ENCODE assay signal across 11 mouse cellular contexts in the genomic region with DNA sequence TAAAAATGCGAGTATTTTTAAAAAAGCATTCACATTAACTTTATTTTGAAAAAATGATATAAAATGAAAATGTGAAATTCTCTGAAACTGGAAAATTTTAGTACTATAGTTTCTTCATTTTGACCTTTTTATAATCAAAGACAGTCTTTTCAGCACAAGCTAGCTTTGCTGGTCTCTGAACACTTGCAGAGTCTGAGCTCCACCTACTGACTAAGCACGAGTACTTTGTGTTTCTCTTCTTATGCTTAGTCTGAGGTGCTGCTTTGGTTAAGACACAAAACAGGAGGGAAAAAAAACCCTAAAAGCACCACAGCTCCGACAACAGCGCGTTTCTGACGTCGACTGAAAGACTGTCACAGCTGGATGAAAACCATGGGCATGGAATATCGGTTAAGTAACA.
DNase-seq lines count a peak whose midpoint lies in the region; ATAC-seq and TF ChIP-seq lines count a peak whose summit lies in the region.
"Had no signal": no experiment of that assay in that cellular context is flagged by ENCODE, and none has a peak within 500 bp of the region (broad histone marks: within the 10 kb centered on the region; RNA-seq: fewer than 3 reads in every experiment).

No protein-coding gene starts in this region.

- WGBS in hindbrain, postnatal 0 days = 68% methylated on average over 8 of the region's 8 CpGs
- 78% methylated on average over 8 of the region's 8 CpGs for WGBS in hindbrain, embryonic 10.5 days
- WGBS in midbrain, embryonic 11.5 days = 72% methylated on average over 8 of the region's 8 CpGs
- 73% methylated on average over 8 of the region's 8 CpGs for WGBS in midbrain, embryonic 16.5 days

- no peaks in the 10 kb centered on the region for H3K9me3 ChIP-seq in hindbrain, postnatal 0 days (ENCODE audit: low read length)
- H3K9me3 ChIP-seq in hindbrain, embryonic 10.5 days = no peaks in the 10 kb centered on the region
- H3K9me3 ChIP-seq in midbrain, embryonic 11.5 days (ENCODE audit: control insufficient read depth, low read length) = no peaks in the 10 kb centered on the region
- H3K9me3 ChIP-seq in midbrain, embryonic 16.5 days (replicated peaks; ENCODE audit: control insufficient read depth, low read length, poor library complexity, severe bottlenecking) = no peaks in the 10 kb centered on the region
- H3K9me3 ChIP-seq: liver, embryonic 13.5 days had no signal

- no peak for ATAC-seq in hindbrain, postnatal 0 days
- no peak for ATAC-seq in midbrain, embryonic 11.5 days (ENCODE audit: low FRiP score)
- ATAC-seq in midbrain, embryonic 16.5 days = no peak
- ATAC-seq: forebrain, embryonic 16.5 days had no signal

- no peak overlapping the region for H3K27ac ChIP-seq in hindbrain, postnatal 0 days
- H3K27ac ChIP-seq in hindbrain, embryonic 10.5 days = no peak overlapping the region
- no peak overlapping the region for H3K27ac ChIP-seq in midbrain, embryonic 11.5 days (ENCODE audit: low read depth, low read length)
- H3K27ac ChIP-seq in midbrain, embryonic 16.5 days (ENCODE audit: low read length) = no peak overlapping the region
- H3K27ac ChIP-seq: liver, embryonic 13.5 days had no signal

- peak; percentile 64 for DNase-seq in hindbrain, postnatal 0 days (ENCODE audit: low spot score)
- no peak for DNase-seq in hindbrain, embryonic 10.5 days (ENCODE audit: low spot score)
- DNase-seq in midbrain, embryonic 11.5 days (ENCODE audit: low spot score, missing footprints) = peak; percentile 77
- peak; percentile 16 for DNase-seq in ZHBTc4 (ENCODE audit: low read depth, low spot score)
- peak; percentile 73 for DNase-seq in retina, postnatal 1 day
- DNase-seq in cerebellum, adult 9-11 months = no peak
- DNase-seq: cerebellum, adult 18-20 months; liver, embryonic 13.5 days; thymus, postnatal 14 days had no signal

- no peak overlapping the region for H3K4me3 ChIP-seq in hindbrain, postnatal 0 days (ENCODE audit: low read length)
- H3K4me3 ChIP-seq in hindbrain, embryonic 10.5 days = no peak overlapping the region
- no peak overlapping the region for H3K4me3 ChIP-seq in midbrain, embryonic 11.5 days (ENCODE audit: low read depth, low read length)
- H3K4me3 ChIP-seq in midbrain, embryonic 16.5 days (ENCODE audit: low read depth, low read length) = no peak overlapping the region
- H3K4me3 ChIP-seq: liver, embryonic 13.5 days had no signal

- no peaks in the 10 kb centered on the region for H3K36me3 ChIP-seq in hindbrain, postnatal 0 days (ENCODE audit: insufficient read depth, low read length)
- H3K36me3 ChIP-seq in hindbrain, embryonic 10.5 days = peaks cover 22% of the 10 kb centered on the region
- H3K36me3 ChIP-seq in midbrain, embryonic 11.5 days (ENCODE audit: control insufficient read depth, insufficient read depth, low read length) = no peaks in the 10 kb centered on the region
- H3K36me3 ChIP-seq in midbrain, embryonic 16.5 days (ENCODE audit: control insufficient read depth, insufficient read depth, low read length) = no peaks in the 10 kb centered on the region

- no peak overlapping the region for H3K9ac ChIP-seq in hindbrain, postnatal 0 days (replicated peaks; ENCODE audit: low read length)
- no peak overlapping the region for H3K9ac ChIP-seq in midbrain, embryonic 11.5 days (ENCODE audit: low read length)
- no peak overlapping the region for H3K9ac ChIP-seq in midbrain, embryonic 16.5 days (ENCODE audit: low read depth, low read length)
- H3K9ac ChIP-seq: liver, embryonic 13.5 days had no signal

- peak; percentile 63 for TF ChIP-seq CTCF in hindbrain, postnatal 0 days (IDR thresholded peaks at IDR 0.05; ENCODE audit: low read depth)

- H3K4me2 ChIP-seq in hindbrain, postnatal 0 days (ENCODE audit: low read depth, low read length) = no peak overlapping the region
- H3K4me2 ChIP-seq in midbrain, embryonic 11.5 days = no peak overlapping the region
- no peak overlapping the region for H3K4me2 ChIP-seq in midbrain, embryonic 16.5 days (ENCODE audit: low read length)
- H3K4me2 ChIP-seq: liver, embryonic 13.5 days had no signal

- H3K4me1 ChIP-seq in hindbrain, postnatal 0 days (ENCODE audit: insufficient read depth, low read length) = no peaks in the 10 kb centered on the region
- no peaks in the 10 kb centered on the region for H3K4me1 ChIP-seq in hindbrain, embryonic 10.5 days (replicated peaks)
- no peaks in the 10 kb centered on the region for H3K4me1 ChIP-seq in midbrain, embryonic 11.5 days (ENCODE audit: control insufficient read depth, insufficient read depth, low read length)
- H3K4me1 ChIP-seq in midbrain, embryonic 16.5 days (ENCODE audit: control insufficient read depth, insufficient read depth, low read length) = no peaks in the 10 kb centered on the region
- H3K4me1 ChIP-seq: liver, embryonic 13.5 days had no signal

- no peaks in the 10 kb centered on the region for H3K27me3 ChIP-seq in hindbrain, postnatal 0 days (ENCODE audit: insufficient read depth, low read length)
- no peaks in the 10 kb centered on the region for H3K27me3 ChIP-seq in hindbrain, embryonic 10.5 days (ENCODE audit: insufficient read depth, poor library complexity, severe bottlenecking)
- no peaks in the 10 kb centered on the region for H3K27me3 ChIP-seq in midbrain, embryonic 11.5 days (ENCODE audit: control insufficient read depth, insufficient read depth, low read length)
- H3K27me3 ChIP-seq in midbrain, embryonic 16.5 days (ENCODE audit: control insufficient read depth, insufficient read depth, low read depth, low read length) = no peaks in the 10 kb centered on the region
- H3K27me3 ChIP-seq: liver, embryonic 13.5 days had no signal

Comparison
In these comparisons a context has a peak if more than half of its experiments do, and no peak if none do; other contexts are left out.
1. DNase-seq: peak in hindbrain, postnatal 0 days (single experiment), midbrain, embryonic 11.5 days (single experiment), ZHBTc4 (single experiment) and retina, postnatal 1 day (single experiment); none in hindbrain, embryonic 10.5 days (single experiment) and cerebellum, adult 9-11 months (single experiment).